Mouse (Mus musculus): ENCODE measurements at regions not wholly inside any gene's neighbourhood (a gene's known extent, or its start where the extent isn't known, plus 50 kb on each side); places are given as distances from the start of the nearest gene placed in this dataset.

DNA sequence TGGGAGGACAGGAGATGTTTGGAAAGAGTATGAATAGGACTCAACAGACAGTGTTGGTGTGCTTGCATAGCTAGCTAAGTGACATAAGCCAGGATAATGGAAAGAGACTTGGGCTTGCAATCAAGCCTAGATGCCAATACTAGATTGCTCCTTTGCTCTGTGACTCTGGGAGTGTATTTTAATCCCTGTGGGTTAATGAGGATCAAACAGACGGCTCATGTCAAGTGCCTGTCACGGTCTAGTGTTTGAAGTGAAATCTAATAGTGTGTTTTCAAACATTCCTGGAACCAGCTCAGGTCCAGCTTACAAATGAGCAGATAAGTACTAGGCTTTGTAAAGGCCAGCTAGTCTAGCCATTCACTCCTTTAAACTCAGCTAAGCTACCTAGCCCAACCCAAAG, 64.1 kb upstream of the Ranbp3l start:
- Histone ChIP-seq H3K9ac (no peak overlapping the region), H3K27ac (replicated peaks) (no peak overlapping the region), H3K36me3 (no peaks in the 10 kb centered on the region), H3K9me3 (no peaks in the 10 kb centered on the region), H3K4me2 (no peak overlapping the region), H3K27me3 (no peaks in the 10 kb centered on the region), H3K4me1 (replicated peaks) (no peaks in the 10 kb centered on the region), H3K4me3 (no peak overlapping the region)
- no peak for ATAC-seq (ENCODE audit: low FRiP score, low read depth)
- WGBS, result 67% methylated on average over 2 of the region's 2 CpGs

DNA sequence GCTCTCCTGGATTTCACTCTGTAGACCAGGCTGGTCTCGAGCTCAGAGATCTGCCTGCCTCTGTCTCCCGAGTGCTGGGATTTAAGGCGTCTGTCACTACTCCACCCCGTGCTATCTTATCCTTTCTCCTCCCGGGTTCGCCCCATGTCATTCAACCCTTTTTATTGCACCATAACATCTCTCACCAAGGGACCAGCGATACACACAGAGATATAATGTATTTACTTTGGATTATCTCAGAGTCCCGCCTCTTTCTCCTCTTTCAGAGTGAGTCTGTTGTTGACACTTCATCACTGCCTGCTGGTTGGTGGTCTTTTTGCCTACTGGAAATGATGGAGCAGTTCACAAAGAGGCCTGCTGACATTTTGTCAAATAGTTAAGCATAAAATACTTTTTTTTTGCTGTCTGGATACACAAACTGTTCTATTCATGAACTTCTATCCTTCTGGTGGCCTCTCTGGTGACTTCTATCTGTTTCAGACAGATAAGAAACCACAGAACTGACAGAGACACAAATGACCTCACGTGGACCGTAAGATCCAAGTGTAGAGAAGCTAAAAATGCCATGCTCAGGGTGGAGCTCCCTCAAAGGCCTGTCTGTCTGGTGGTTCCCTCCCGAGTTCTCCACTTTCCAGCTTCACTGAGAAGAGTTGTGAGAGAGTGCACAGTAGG, 70.1 kb upstream of the Ranbp3l start:
- no peaks in the 10 kb centered on the region for H3K9me3 ChIP-seq
- 89% methylated on average over 11 of the region's 11 CpGs for WGBS
- H3K27me3 ChIP-seq, result no peaks in the 10 kb centered on the region
- H3K27ac ChIP-seq (replicated peaks), result no peak overlapping the region
- H3K4me3 ChIP-seq, result no peak overlapping the region
- H3K4me2 ChIP-seq, result no peak overlapping the region
- no peak for ATAC-seq (ENCODE audit: low FRiP score, low read depth)
- no peaks in the 10 kb centered on the region for H3K36me3 ChIP-seq
- H3K4me1 ChIP-seq (replicated peaks), result no peaks in the 10 kb centered on the region
- no peak overlapping the region for H3K9ac ChIP-seq

DNA sequence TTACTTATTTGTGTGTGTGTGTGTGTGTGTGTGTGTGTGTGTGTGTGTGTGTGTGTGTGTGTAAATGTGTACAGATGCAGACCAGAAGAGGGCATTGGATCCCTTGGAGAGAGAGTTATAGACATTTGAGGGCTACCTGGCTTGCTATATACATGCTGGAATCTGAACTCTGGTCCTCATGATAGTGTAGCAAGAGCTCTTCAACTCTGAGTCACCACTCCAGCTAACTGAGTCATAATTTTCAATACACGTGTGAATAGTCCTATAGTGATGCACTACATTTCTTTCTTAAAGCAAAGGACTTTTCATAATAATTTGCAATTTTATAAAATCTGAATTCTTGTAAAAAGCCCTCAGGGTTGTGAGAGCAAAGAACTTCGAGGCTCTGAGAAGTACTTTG, 70.9 kb upstream of the Ranbp3l start:
- no peaks in the 10 kb centered on the region for H3K36me3 ChIP-seq
- 83% methylated on average over 2 of the region's 2 CpGs for WGBS
- no peak overlapping the region for H3K9ac ChIP-seq
- no peak overlapping the region for H3K4me2 ChIP-seq
- H3K27me3 ChIP-seq, result no peaks in the 10 kb centered on the region
- ATAC-seq (ENCODE audit: low FRiP score, low read depth), result no peak
- no peak overlapping the region for H3K4me3 ChIP-seq
- H3K4me1 ChIP-seq (replicated peaks), result no peaks in the 10 kb centered on the region
- no peak overlapping the region for H3K27ac ChIP-seq (replicated peaks)
- H3K9me3 ChIP-seq, result no peaks in the 10 kb centered on the region

DNA sequence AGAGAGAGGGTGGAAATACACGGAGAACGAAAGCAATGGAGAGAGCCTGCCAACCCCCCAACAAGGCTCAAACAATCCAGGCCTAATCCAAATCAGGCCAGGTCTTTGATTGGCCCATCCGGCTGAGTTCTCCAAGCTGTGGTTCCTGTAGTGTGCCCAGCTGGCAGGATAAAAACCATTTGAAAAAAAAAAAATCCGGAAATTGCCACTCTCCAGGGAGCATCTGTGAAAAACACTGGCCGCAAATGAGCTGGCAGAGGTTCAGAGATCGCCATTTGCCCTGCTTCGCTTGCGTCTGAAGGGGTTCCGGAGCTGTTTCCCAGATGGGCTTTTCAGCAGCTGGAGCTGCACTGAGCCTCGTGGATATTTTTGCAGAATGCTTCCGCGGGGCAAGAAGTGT, 71.4 kb upstream of the Ranbp3l start:
- WGBS, result 51% methylated on average over 12 of the region's 12 CpGs
- Histone ChIP-seq H3K4me2 (peak overlapping the region; percentile 15; the same call in 1 of the 2 replicates), H3K36me3 (no peaks in the 10 kb centered on the region), H3K9ac (no peak overlapping the region), H3K9me3 (no peaks in the 10 kb centered on the region), H3K27ac (replicated peaks) (no peak overlapping the region), H3K4me1 (replicated peaks) (no peaks in the 10 kb centered on the region), H3K4me3 (no peak overlapping the region), H3K27me3 (no peaks in the 10 kb centered on the region)
- ATAC-seq (ENCODE audit: low FRiP score, low read depth), result no peak

DNA sequence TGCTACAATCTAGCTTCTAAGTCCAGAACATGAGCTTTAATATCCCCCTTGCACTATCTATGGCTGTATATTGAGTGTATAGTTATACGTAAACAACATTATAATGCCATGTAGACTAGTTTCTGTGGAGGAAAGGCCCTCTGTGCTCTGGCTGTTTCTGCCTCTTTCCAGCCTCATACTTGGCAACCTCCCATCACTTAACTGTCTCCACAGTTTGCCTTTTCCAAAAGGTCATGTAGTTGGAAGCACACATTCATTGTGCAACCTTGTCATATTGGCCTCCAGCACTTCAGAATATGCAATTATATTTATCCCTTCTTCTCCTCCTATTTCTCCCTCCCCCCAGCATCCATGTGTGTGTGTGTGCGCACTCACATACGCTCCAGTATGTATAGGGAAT, 82.2 kb upstream of the Ranbp3l start:
- over 99% methylated on average over 3 of the region's 3 CpGs for WGBS
- no peak overlapping the region for H3K9ac ChIP-seq
- no peaks in the 10 kb centered on the region for H3K9me3 ChIP-seq
- H3K36me3 ChIP-seq, result no peaks in the 10 kb centered on the region
- ATAC-seq (ENCODE audit: low FRiP score, low read depth), result no peak
- H3K4me3 ChIP-seq, result no peak overlapping the region
- no peak overlapping the region for H3K4me2 ChIP-seq
- H3K27ac ChIP-seq (replicated peaks), result no peak overlapping the region
- H3K4me1 ChIP-seq (replicated peaks), result no peaks in the 10 kb centered on the region
- H3K27me3 ChIP-seq, result no peaks in the 10 kb centered on the region

DNA sequence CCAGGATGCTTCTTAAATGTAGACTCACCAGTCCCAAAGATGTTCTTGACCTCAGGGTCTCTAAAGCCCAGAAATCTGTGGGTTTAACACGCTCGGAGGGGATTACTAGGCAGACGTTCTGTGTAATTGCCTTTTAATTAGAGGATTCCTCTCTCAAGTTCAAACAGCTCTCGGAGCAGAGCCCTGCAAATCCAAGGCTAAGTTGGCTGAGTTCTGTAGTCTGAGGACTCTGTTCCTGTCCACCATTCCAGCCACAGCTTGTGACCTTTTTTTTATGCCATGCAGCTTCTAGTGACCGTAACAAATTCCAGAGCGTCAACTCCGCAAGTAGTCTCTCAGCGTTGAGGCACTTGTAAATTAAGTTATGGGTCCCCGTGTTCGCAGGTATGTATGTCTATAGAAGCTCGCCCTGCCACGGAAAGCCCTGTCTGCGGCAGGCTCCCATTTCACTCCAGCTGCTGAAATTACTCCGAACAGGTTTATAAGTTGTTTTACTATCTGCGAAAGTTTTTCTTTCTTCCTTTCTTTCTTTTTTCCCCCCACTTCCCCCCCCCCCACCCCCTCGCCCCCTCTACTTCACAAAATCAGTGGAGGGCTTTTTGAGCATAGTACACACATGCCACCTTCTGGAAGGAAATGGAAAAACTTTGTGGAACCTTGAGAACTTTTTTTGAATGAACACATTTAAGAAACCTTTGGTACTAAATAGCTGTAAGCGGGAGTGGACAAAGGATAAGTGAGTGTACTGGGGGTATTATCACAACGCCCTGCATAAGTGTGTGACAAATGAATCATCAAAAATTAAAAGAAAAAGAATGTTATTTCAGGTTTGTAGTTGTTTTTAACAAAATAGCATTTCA, 82.9 kb upstream of the Ranbp3l start:
- 56% methylated on average over 18 of the region's 18 CpGs for WGBS
- Histone ChIP-seq H3K27ac (replicated peaks) (no peak overlapping the region), H3K9me3 (no peaks in the 10 kb centered on the region), H3K9ac (no peak overlapping the region), H3K4me1 (replicated peaks) (no peaks in the 10 kb centered on the region), H3K27me3 (no peaks in the 10 kb centered on the region), H3K4me3 (no peak overlapping the region), H3K4me2 (peak overlapping the region; percentile 24; the same call in 1 of the 2 replicates), H3K36me3 (no peaks in the 10 kb centered on the region)
- ATAC-seq (ENCODE audit: low FRiP score, low read depth), result no peak

DNA sequence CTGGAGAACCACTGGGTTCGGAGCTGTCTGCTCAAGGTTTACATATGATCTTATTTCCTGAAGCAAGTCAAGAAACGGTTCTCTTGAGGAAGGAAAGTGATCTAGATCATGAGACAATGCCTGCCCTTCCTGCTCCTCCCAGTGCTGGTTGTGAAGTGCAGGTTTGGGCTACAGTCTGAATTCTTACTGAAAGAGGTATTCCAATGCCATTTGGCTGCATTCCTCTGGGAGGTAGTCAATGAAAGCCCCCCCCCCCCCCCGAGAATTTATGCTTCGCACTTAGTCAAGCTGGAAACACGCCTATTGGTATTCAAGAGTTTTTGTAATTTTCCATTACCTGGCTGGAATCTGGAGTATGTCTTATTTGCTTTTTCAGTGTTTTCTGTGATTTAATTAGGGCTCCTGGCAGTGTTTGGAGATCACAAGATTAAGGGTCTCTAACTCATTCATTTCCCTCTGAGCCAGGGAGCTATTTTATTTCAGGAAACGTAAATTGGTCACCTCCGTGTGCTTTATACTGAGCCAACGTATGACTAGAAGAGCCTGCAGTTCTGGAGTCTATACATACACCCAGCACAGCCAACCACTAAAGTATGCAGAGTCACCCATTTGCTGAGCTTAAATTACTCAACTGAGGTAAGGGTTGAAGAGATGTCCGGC, 84.7 kb upstream of the Ranbp3l start:
- no peak overlapping the region for H3K9ac ChIP-seq
- H3K4me2 ChIP-seq, result no peak overlapping the region
- H3K9me3 ChIP-seq, result no peaks in the 10 kb centered on the region
- H3K36me3 ChIP-seq, result no peaks in the 10 kb centered on the region
- H3K27me3 ChIP-seq, result no peaks in the 10 kb centered on the region
- WGBS, result 81% methylated on average over 9 of the region's 9 CpGs
- no peak overlapping the region for H3K4me3 ChIP-seq
- H3K4me1 ChIP-seq (replicated peaks), result no peaks in the 10 kb centered on the region
- no peak for ATAC-seq (ENCODE audit: low FRiP score, low read depth)
- no peak overlapping the region for H3K27ac ChIP-seq (replicated peaks)

DNA sequence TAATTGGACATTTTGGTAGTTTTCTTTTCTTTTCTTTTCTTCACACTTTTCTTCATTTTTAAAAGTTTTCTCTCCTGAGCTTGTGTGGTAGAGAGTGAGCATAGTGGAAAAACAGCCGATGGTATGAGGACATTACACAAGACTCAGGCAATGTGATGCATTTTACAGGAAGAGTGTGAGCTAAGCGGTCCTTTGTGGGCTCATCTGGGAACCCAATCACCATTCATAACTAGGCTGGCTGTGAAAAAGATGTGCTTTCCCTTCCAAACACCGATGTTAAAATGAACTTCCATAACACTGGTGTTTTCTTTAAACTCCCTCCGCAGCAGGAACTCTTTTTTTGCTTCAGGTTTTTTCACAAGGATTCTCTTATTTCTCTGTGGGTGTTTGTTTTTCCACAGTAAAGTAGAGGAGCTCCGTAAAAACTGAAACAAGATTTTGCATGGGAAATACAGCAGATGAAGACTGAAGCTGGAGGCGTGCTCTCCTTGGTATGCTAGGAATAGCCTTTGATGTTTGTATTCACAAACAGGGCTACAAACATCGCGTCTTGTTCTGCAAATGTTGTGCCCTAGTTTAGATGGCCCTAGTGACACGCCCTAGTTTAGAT, 92.8 kb upstream of the Ranbp3l start:
- no peak for ATAC-seq (ENCODE audit: low FRiP score, low read depth)
- H3K36me3 ChIP-seq, result no peaks in the 10 kb centered on the region
- WGBS, result 85% methylated on average over 9 of the region's 9 CpGs
- no peak overlapping the region for H3K27ac ChIP-seq (replicated peaks)
- no peak overlapping the region for H3K4me3 ChIP-seq
- H3K9me3 ChIP-seq, result no peaks in the 10 kb centered on the region
- H3K4me2 ChIP-seq, result no peak overlapping the region
- H3K9ac ChIP-seq, result no peak overlapping the region
- H3K27me3 ChIP-seq, result no peaks in the 10 kb centered on the region
- no peaks in the 10 kb centered on the region for H3K4me1 ChIP-seq (replicated peaks)

DNA sequence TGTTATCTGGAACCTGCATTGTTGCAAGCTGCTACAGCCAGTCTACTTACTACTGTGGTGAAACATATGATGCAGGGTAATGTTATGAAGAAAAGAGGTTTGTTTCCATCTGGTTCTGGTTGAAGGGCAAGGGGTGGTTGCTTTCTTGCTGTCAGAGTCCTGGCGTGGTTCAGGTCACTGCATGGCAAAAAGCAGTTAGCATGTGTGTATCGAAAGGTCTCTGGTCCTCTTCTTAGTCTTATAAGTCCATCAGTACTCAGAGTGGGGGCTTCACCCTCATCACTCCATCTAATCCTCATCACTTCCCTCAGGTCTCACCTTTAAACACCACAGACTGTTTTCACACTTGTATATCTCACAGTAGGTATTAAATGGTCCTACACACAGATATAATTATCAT, 99.7 kb upstream of the Ranbp3l start:
- WGBS, result 93% methylated on average over 2 of the region's 2 CpGs
- no peak for ATAC-seq (ENCODE audit: low FRiP score, low read depth)
- H3K27me3 ChIP-seq, result no peaks in the 10 kb centered on the region
- H3K4me2 ChIP-seq, result no peak overlapping the region
- no peak overlapping the region for H3K27ac ChIP-seq (replicated peaks)
- no peak overlapping the region for H3K9ac ChIP-seq
- no peak overlapping the region for H3K4me3 ChIP-seq
- H3K36me3 ChIP-seq, result no peaks in the 10 kb centered on the region
- H3K9me3 ChIP-seq, result no peaks in the 10 kb centered on the region
- H3K4me1 ChIP-seq (replicated peaks), result no peaks in the 10 kb centered on the region

DNA sequence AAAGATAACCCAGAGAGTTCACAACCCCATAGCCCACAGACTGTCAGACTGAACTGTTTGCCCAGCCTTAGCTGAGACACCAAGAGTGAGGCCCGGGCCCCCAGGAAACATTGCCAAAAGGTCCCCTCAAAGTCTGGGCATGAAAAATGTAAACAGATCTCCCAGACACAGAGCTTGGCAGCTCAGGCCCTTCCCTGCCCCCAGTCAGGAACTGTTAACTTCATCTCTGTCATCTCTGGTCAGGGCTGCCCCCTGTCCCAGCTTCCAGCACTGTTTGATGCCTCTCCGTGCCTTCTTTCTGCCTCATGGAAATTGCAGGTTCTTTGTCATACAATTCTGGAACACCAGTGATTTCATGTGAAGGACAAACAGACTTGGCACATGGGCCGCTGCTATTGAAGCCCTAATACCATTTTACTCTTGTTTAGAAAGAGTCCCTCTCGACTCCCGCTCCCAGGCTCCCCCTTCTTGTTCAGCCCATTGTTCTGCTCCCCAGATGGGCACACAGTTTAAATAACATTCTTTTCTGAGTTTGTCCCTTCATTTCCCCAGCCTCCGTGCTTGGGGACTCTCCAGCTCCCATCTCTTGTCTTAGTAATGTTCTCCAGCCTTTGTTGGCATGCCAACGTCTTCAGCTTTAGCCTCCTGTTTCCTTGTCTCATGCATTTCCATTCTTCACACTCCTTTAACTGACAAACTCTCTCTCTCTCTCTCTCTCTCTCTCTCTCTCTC, 100.4 kb upstream of the Ranbp3l start:
- H3K27ac ChIP-seq (replicated peaks), result peak overlapping the region; percentile 49; the same call in 1 of the 2 replicates
- no peak overlapping the region for H3K4me3 ChIP-seq
- H3K27me3 ChIP-seq, result no peaks in the 10 kb centered on the region
- no peaks in the 10 kb centered on the region for H3K36me3 ChIP-seq
- no peak overlapping the region for H3K4me2 ChIP-seq
- peak; percentile 86 for ATAC-seq (ENCODE audit: low FRiP score, low read depth)
- no peaks in the 10 kb centered on the region for H3K4me1 ChIP-seq (replicated peaks)
- no peaks in the 10 kb centered on the region for H3K9me3 ChIP-seq
- 32% methylated on average over 7 of the region's 7 CpGs for WGBS
- no peak overlapping the region for H3K9ac ChIP-seq

DNA sequence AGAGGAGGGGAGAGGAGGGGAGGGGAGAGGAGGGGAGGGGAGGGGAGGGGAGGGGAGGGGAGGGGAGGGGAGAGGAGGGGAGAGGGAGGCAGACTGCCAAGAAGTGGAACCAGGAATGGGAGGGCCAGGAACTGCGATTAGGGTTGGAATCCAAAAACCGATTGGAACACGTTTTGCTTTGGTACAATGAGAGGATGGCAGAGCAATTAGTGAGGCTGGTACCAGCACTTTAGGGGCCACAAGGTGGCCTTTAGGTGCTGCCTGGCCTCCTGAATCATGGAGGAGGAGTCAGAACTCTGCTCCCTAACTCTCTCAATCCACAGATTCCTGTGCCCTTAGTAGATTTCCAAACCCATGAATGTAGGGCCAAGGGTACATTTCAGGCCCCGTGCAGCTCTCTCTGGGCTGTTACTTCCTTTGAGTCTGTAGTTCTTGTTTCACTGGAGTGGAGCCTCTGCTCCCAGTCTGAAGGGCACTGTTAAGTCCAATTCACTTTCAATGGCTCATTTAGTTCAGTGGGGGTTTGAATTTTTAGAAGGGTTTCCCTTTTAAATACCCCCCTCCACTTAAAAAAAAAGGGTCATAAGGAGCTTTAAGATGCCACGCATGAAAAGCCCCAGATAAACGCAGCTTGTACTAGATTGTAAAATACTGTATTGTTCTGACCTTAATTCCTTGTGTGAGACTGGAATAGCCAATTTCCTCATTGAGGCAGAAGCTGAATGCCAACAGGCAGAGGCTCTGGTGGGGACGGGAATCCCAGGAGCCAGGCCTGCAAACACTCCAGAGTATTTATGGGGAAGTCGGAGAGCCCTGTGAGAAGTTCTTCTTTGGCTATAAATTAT, 102.4 kb upstream of the Ranbp3l start:
- no peak overlapping the region for H3K9ac ChIP-seq
- peak overlapping the region; percentile 57; the same call in 1 of the 2 replicates for H3K27ac ChIP-seq (replicated peaks)
- no peaks in the 10 kb centered on the region for H3K27me3 ChIP-seq
- H3K36me3 ChIP-seq, result no peaks in the 10 kb centered on the region
- no peaks in the 10 kb centered on the region for H3K9me3 ChIP-seq
- peak; percentile 77; the same call in 1 of the 2 replicates for ATAC-seq (ENCODE audit: low FRiP score, low read depth)
- no peaks in the 10 kb centered on the region for H3K4me1 ChIP-seq (replicated peaks)
- WGBS, result 49% methylated on average over 8 of the region's 8 CpGs
- no peak overlapping the region for H3K4me3 ChIP-seq
- no peak overlapping the region for H3K4me2 ChIP-seq

Measured in hindbrain, embryonic 15.5 days (tissue).